Mouse (Mus musculus): ENCODE data around the gene Pla2g3. TPM values are rescaled to one million over a fixed set of nuclear protein-coding genes. Genes with fewer than 3 reads are reported as not detected.

The Pla2g3 gene
- total and polyA plus RNA-seq, 3 experiments = not detected

- DNase-seq (ENCODE audit: extremely low read depth) = peak; percentile 33
- Histone ChIP-seq H3K27me3 (replicated peaks) (no peaks in the 10 kb centered on the region), H3K4me2 (ENCODE audit: insufficient read depth, low read depth, poor library complexity, severe bottlenecking) (no peak overlapping the region), H3K79me2 (replicated peaks; ENCODE audit: control insufficient read depth, extremely low read depth, insufficient read depth, poor library complexity, severe bottlenecking) (peaks cover 35% of the 10 kb centered on the region), H3K36me3 (replicated peaks in 1 of 2; ENCODE audit: control insufficient read depth in 1 of 2, insufficient read depth in 1 of 2, low read length in 1 of 2) (peaks cover 5 to 25% of the 10 kb centered on the region in 2 experiments), H3K9me3 (replicated peaks; ENCODE audit: low read length) (no peaks in the 10 kb centered on the region), H3K4me1 (ENCODE audit: control insufficient read depth in 1 of 2, insufficient read depth in 2 of 2) (peaks cover 7 to 22% of the 10 kb centered on the region in 2 experiments), H3K27ac (ENCODE audit: insufficient read depth, low read depth) (peak overlapping the region; percentile 24; the same call in 1 of the 2 replicates), H3K4me3 (replicated peaks in 1 of 3; ENCODE audit: low read depth in 2 of 3, low read length in 2 of 3, poor library complexity in 1 of 3) (no peak overlapping the region), H3K9ac (ENCODE audit: insufficient read depth, low read depth) (no peak overlapping the region)
- in situ Hi-C loops (cut with MboI; ENCODE audit: low pct_ligation_motif_present, low pct_unique_long_range_greater_than_20kb, low sequenced_read_pairs) (no loop called here), dilution Hi-C loops (cut with MboI; ENCODE audit: extremely low pct_ligation_motif_present, extremely low pct_unique_long_range_greater_than_20kb, low sequenced_read_pairs) (no loop called here)
- TF ChIP-seq IRF4 (IDR thresholded peaks at IDR 0.05; ENCODE audit: low read depth, low read length) = no peak
- TF ChIP-seq CHD1 (IDR thresholded peaks at IDR 0.05; ENCODE audit: low read depth, low read length) = no peak
- TF ChIP-seq JUND (conservative IDR thresholded peaks at IDR 0.05; ENCODE audit: low read depth, low read length) = no peak
- TF ChIP-seq PAX5 (IDR thresholded peaks at IDR 0.05; ENCODE audit: low read length) = no peak
- TF ChIP-seq CHD2 (IDR thresholded peaks at IDR 0.05; ENCODE audit: low read length) = no peak
- no peak for TF ChIP-seq MAZ (IDR thresholded peaks at IDR 0.05; ENCODE audit: low read depth, low read length)
- no peak for TF ChIP-seq NELFE (IDR thresholded peaks at IDR 0.05; ENCODE audit: low read depth, low read length)
- TF ChIP-seq TCF12 (IDR thresholded peaks at IDR 0.05; ENCODE audit: low read depth, low read length) = no peak
- no peak for TF ChIP-seq MXI1 (IDR thresholded peaks at IDR 0.05; ENCODE audit: low read depth, low read length)
- TF ChIP-seq RCOR1 (conservative IDR thresholded peaks at IDR 0.05; ENCODE audit: low read depth, low read length) = no peak
- TF ChIP-seq UBTF (IDR thresholded peaks at IDR 0.05; ENCODE audit: low read depth, low read length) = no peak
- TF ChIP-seq MYC (IDR thresholded peaks at IDR 0.05; ENCODE audit: low read depth, low read length) = no peak
Measured at GRCm38 (mm10) chr11:3443091-3443490, 45.0 kb upstream of the Pla2g3 start.

GRCm38 (mm10) chr11:3444875-3445274, 43.2 kb upstream of the Pla2g3 start:
- dilution Hi-C loops (cut with MboI; ENCODE audit: extremely low pct_ligation_motif_present, extremely low pct_unique_long_range_greater_than_20kb, low sequenced_read_pairs) = no loop called here
- in situ Hi-C loops (cut with MboI; ENCODE audit: low pct_ligation_motif_present, low pct_unique_long_range_greater_than_20kb, low sequenced_read_pairs) = no loop called here

More at GRCm38 (mm10) chr11:3444875-3445274, 43.2 kb upstream of the Pla2g3 start:
- no peak overlapping the region for H3K27ac ChIP-seq (ENCODE audit: insufficient read depth, low read depth)
- H3K9ac ChIP-seq (ENCODE audit: insufficient read depth, low read depth) = no peak overlapping the region
- H3K9me3 ChIP-seq (replicated peaks; ENCODE audit: low read length) = no peaks in the 10 kb centered on the region
- no peak for DNase-seq (ENCODE audit: extremely low read depth)
- H3K36me3 ChIP-seq (replicated peaks in 1 of 2; ENCODE audit: control insufficient read depth in 1 of 2, insufficient read depth in 1 of 2, low read length in 1 of 2) = peaks cover 6 to 29% of the 10 kb centered on the region in 2 experiments
- peaks cover 7 to 22% of the 10 kb centered on the region in 2 experiments for H3K4me1 ChIP-seq (ENCODE audit: control insufficient read depth in 1 of 2, insufficient read depth in 2 of 2)
- no peak overlapping the region for H3K4me2 ChIP-seq (ENCODE audit: insufficient read depth, low read depth, poor library complexity, severe bottlenecking)
- H3K4me3 ChIP-seq (replicated peaks in 1 of 3; ENCODE audit: low read depth in 2 of 3, low read length in 2 of 3, poor library complexity in 1 of 3) = no peak overlapping the region
- TF ChIP-seq ZMIZ1 (IDR thresholded peaks at IDR 0.05; ENCODE audit: low read depth, low read length) = no peak
- TF ChIP-seq RAD21 (IDR thresholded peaks at IDR 0.05; ENCODE audit: low read depth, low read length) = no peak
- no peak for TF ChIP-seq USF1 (IDR thresholded peaks at IDR 0.05; ENCODE audit: low read depth, low read length)
- no peak for TF ChIP-seq CHD2 (IDR thresholded peaks at IDR 0.05; ENCODE audit: low read length)
- no peak for TF ChIP-seq MAFK (IDR thresholded peaks at IDR 0.05; ENCODE audit: insufficient replicate concordance, low read length)
- TF ChIP-seq ZNF384 (IDR thresholded peaks at IDR 0.05; ENCODE audit: low read depth, low read length) = no peak
- TF ChIP-seq ELF1 (IDR thresholded peaks at IDR 0.05; ENCODE audit: low read depth, low read length) = no peak
- TF ChIP-seq MAX (IDR thresholded peaks at IDR 0.05; ENCODE audit: low read length) = no peak
- no peak for TF ChIP-seq JUND (conservative IDR thresholded peaks at IDR 0.05; ENCODE audit: low read depth, low read length)
- TF ChIP-seq MAZ (IDR thresholded peaks at IDR 0.05; ENCODE audit: low read depth, low read length) = no peak
- TF ChIP-seq POLR2AphosphoS2 (IDR thresholded peaks at IDR 0.05; ENCODE audit: low read depth, low read length) = no peak
- TF ChIP-seq ZKSCAN1 (IDR thresholded peaks at IDR 0.05; ENCODE audit: borderline replicate concordance, low read depth, low read length) = no peak
- TF ChIP-seq PAX5 (IDR thresholded peaks at IDR 0.05; ENCODE audit: low read length) = no peak
- TF ChIP-seq NRF1 (IDR thresholded peaks at IDR 0.05; ENCODE audit: low read depth, low read length) = no peak
- no peak for TF ChIP-seq UBTF (IDR thresholded peaks at IDR 0.05; ENCODE audit: low read depth, low read length)
- no peak for TF ChIP-seq TCF12 (IDR thresholded peaks at IDR 0.05; ENCODE audit: low read depth, low read length)
- TF ChIP-seq NELFE (IDR thresholded peaks at IDR 0.05; ENCODE audit: low read depth, low read length) = no peak
- no peak for TF ChIP-seq SIN3A (IDR thresholded peaks at IDR 0.05; ENCODE audit: low read length)
- no peak for TF ChIP-seq BHLHE40 (IDR thresholded peaks at IDR 0.05; ENCODE audit: low read depth, low read length)
- peaks cover 37% of the 10 kb centered on the region for H3K79me2 ChIP-seq (replicated peaks; ENCODE audit: control insufficient read depth, extremely low read depth, insufficient read depth, poor library complexity, severe bottlenecking)
- H3K27me3 ChIP-seq (replicated peaks) = no peaks in the 10 kb centered on the region
